Mouse (Mus musculus): ENCODE results near the gene Kcnc1.

DNA sequence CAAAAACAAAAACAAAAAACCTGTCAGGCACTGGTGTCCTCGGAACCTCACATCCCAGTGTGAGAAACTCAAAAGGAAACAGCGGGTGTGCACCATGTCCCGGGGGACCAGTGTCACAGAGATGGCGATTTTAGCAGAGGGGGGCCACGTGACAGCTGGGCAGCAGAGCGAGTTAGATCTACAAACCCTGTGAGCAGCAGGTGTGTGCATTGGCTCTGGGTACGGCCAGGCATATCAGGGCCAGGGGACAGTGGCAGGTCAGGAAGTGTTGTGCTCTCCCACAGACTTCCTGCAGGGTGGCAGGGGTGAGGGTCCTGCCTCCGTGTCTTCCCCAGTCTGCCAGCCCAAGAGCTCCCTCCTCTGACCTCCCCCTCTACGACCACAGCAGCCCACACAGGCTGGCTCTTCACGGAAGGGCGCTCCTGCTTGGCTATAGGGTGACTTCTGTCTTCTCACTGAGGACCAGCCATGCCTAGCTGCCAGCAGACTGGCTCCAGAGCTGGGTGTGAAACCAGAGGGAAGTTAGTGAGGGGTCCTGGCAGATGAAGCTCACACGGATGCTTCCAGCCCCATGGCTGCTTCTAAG, 13.0 kb downstream of the Kcnc1 start:
- TF ChIP-seq POLR2A (IDR thresholded peaks at IDR 0.05; ENCODE audit: low read depth, low read length): no peak
- TF ChIP-seq CTCF (IDR thresholded peaks at IDR 0.05; ENCODE audit: borderline replicate concordance, insufficient read depth, low read length): no peak
